Mouse (Mus musculus): ENCODE results near the gene Rbsn. TPM values are rescaled to one million over a fixed set of nuclear protein-coding genes. Genes with fewer than 3 reads are reported as not detected.
A peak's percentile ranks its signal among the peaks of the same experiment; 100 is the strongest.

The Rbsn gene
- polyA plus RNA-seq, 1 experiment from 2014 or later = 18.5 TPM

DNA sequence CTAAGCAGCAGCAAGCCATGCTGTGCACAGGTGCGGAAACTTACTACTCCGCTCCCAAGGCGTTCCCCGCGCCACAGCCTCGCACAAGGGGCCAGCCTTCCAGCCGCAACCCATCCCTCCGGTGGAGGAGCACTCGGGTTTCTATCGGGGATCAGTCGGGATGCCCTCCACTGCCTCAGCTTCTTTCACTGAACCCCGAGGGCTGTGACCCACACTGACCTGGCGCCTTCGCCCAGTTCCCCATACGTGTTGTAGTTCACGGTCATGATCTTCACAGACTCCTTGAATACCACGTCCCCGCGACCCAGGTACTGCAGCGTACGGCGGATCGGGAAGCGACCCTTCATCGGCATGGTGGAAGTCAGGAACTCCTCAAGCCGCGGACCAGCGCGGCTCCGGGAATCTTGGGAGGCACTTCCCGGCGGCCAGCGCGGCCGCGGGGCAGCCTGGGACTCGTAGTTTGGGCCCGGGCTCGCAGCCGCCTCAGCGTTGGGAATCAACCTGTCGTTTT is 31.0 kb downstream of the Rbsn start, which contains the start of gene Mrps25:
Gene Mrps25 (minus strand): TSS at position 413 of the 511 bp plus-strand sequence.
- Histone ChIP-seq H3K4me2 (peak within 1 kb of the TSS; percentile 81), H3K4me1 (ENCODE audit: insufficient read depth) (peaks cover 5% of the 10 kb centered on the region; the same call in 1 of the 2 replicates), H3K36me3 (ENCODE audit: insufficient read depth) (peaks cover 30% of the 10 kb centered on the region), H3K4me3 (ENCODE audit: low read depth, low read length) (peak within 1 kb of the TSS; percentile 75), H3K27me3 (ENCODE audit: insufficient read depth, low read length) (no peaks in the 10 kb centered on the region), H3K9me3 (ENCODE audit: low read depth, low read length) (no peaks in the 10 kb centered on the region), H3K9ac (peak within 1 kb of the TSS; percentile 80), H3K27ac (ENCODE audit: low read depth) (no peak within 1 kb of the TSS)
- peak; percentile 94 for ATAC-seq (ENCODE audit: insufficient read depth)
- peak; percentile 88 for DNase-seq
- under 1% methylated on average over 42 of the region's 42 CpGs for WGBS
- TF ChIP-seq CTCF (IDR thresholded peaks at IDR 0.05; ENCODE audit: low read depth) = no peak

DNA sequence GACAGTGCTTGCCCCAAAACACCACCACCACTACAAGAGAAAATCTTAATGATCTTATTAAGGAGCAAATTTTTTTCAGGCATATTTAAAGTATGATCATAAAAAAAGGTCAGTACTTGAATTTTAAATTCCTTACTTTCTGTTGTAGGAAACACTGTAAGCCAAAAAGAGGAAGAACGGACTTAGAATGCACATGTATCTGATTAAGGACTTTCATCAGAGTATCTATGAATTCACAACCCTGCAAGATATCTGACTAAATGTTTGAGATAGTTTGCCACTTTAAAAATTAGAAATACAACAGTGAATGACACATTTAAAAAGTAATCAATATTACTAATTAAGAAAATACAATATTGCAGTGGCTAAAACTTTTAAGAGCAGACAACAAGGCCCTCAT is 38.3 kb downstream of the Rbsn start:
- H3K36me3 ChIP-seq (ENCODE audit: insufficient read depth) = peaks cover 62% of the 10 kb centered on the region
- TF ChIP-seq CTCF (IDR thresholded peaks at IDR 0.05; ENCODE audit: low read depth) = no peak
- no peaks in the 10 kb centered on the region for H3K27me3 ChIP-seq (ENCODE audit: insufficient read depth, low read length)
- no peak for DNase-seq
- no peaks in the 10 kb centered on the region for H3K4me1 ChIP-seq (ENCODE audit: insufficient read depth)
- H3K27ac ChIP-seq (ENCODE audit: low read depth) = no peak overlapping the region
- H3K9me3 ChIP-seq (ENCODE audit: low read depth, low read length) = no peaks in the 10 kb centered on the region
- WGBS = 94% methylated on average over 1 of the region's 1 CpGs
- no peak overlapping the region for H3K4me3 ChIP-seq (ENCODE audit: low read depth, low read length)
- H3K4me2 ChIP-seq = no peak overlapping the region
- no peak for ATAC-seq (ENCODE audit: insufficient read depth)
- H3K9ac ChIP-seq = no peak overlapping the region

- TF ChIP-seq CTCF (IDR thresholded peaks at IDR 0.05; ENCODE audit: low read depth) = no peak
- peaks cover 94% of the 10 kb centered on the region for H3K36me3 ChIP-seq (ENCODE audit: insufficient read depth)
- H3K4me3 ChIP-seq (ENCODE audit: low read depth, low read length) = no peak overlapping the region
- H3K4me1 ChIP-seq (ENCODE audit: insufficient read depth) = no peaks in the 10 kb centered on the region
- no peak overlapping the region for H3K27ac ChIP-seq (ENCODE audit: low read depth)
- H3K9me3 ChIP-seq (ENCODE audit: low read depth, low read length) = no peaks in the 10 kb centered on the region
- ATAC-seq (ENCODE audit: insufficient read depth) = no peak
- no peak overlapping the region for H3K9ac ChIP-seq
- no peak for DNase-seq
- 72% methylated on average over 1 of the region's 1 CpGs for WGBS
- H3K27me3 ChIP-seq (ENCODE audit: insufficient read depth, low read length) = no peaks in the 10 kb centered on the region
- H3K4me2 ChIP-seq = no peak overlapping the region
These were observed 52.0 kb downstream of the Rbsn start for GRCm38 (mm10) chr6:92162724-92163123.

DNA sequence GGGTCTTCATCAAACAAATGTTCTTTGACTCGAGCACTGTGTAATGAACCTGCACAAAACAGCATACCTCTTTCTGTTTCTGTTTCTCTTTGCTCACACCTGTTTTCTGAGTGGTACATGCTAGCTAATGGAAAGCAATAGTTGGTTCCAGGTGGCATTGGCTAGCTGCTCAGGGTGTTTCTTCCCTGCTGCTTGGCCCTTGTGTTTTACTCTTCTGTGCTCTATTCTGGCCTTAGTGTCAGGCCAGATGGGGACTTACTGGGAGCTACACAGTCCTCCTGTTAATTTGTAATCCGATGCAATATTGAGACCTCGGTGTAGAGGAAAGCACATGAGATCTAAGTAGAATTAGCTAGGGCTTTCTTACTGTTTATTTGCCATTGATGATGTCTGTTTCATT is 55.9 kb downstream of the Rbsn start:
- no peak overlapping the region for H3K4me3 ChIP-seq (ENCODE audit: low read depth, low read length)
- H3K9me3 ChIP-seq (ENCODE audit: low read depth, low read length) = no peaks in the 10 kb centered on the region
- ATAC-seq (ENCODE audit: insufficient read depth) (no peak), DNase-seq (no peak)
- peaks cover 97% of the 10 kb centered on the region for H3K36me3 ChIP-seq (ENCODE audit: insufficient read depth)
- H3K4me2 ChIP-seq = no peak overlapping the region
- H3K27me3 ChIP-seq (ENCODE audit: insufficient read depth, low read length) = no peaks in the 10 kb centered on the region
- H3K27ac ChIP-seq (ENCODE audit: low read depth) = no peak overlapping the region
- no peaks in the 10 kb centered on the region for H3K4me1 ChIP-seq (ENCODE audit: insufficient read depth)
- no peak for TF ChIP-seq CTCF (IDR thresholded peaks at IDR 0.05; ENCODE audit: low read depth)
- 90% methylated on average over 3 of the region's 3 CpGs for WGBS
- no peak overlapping the region for H3K9ac ChIP-seq

DNA sequence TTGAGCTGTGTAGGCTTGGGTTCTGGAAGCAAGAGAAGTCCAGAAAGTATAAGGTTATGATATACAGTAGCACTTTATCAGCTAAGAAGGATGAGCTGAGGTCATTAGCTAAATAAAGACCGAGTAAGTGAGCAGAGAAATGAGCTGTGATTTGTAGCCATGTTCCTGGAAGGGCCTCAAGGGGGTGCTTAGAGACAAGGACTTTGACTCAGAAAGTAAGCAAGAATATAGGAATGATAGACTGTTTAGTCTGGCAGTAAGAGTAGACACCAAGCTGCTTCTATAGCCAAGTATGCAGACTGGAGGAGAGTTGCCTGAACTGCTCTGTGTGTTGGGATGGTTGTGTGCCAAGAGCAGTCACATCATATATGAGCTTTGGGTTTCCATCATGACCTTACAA is 61.0 kb downstream of the Rbsn start:
- Histone ChIP-seq H3K9me3 (ENCODE audit: low read depth, low read length) (no peaks in the 10 kb centered on the region), H3K4me1 (ENCODE audit: insufficient read depth) (no peaks in the 10 kb centered on the region), H3K27me3 (ENCODE audit: insufficient read depth, low read length) (no peaks in the 10 kb centered on the region), H3K9ac (no peak overlapping the region), H3K4me3 (ENCODE audit: low read depth, low read length) (no peak overlapping the region), H3K27ac (ENCODE audit: low read depth) (no peak overlapping the region), H3K36me3 (ENCODE audit: insufficient read depth) (peaks cover 84% of the 10 kb centered on the region), H3K4me2 (no peak overlapping the region)
- 46% methylated on average over 1 of the region's 1 CpGs for WGBS
- DNase-seq (peak; percentile 4), ATAC-seq (ENCODE audit: insufficient read depth) (no peak)
- no peak for TF ChIP-seq CTCF (IDR thresholded peaks at IDR 0.05; ENCODE audit: low read depth)

- DNase-seq = no peak
- no peaks in the 10 kb centered on the region for H3K27me3 ChIP-seq (ENCODE audit: insufficient read depth, low read length)
- 91% methylated on average over 4 of the region's 4 CpGs for WGBS
- no peaks in the 10 kb centered on the region for H3K9me3 ChIP-seq (ENCODE audit: low read depth, low read length)
- no peak overlapping the region for H3K4me3 ChIP-seq (ENCODE audit: low read depth, low read length)
- no peak overlapping the region for H3K27ac ChIP-seq (ENCODE audit: low read depth)
- H3K4me2 ChIP-seq = no peak overlapping the region
- no peak overlapping the region for H3K9ac ChIP-seq
- ATAC-seq (ENCODE audit: insufficient read depth) = no peak
- TF ChIP-seq CTCF (IDR thresholded peaks at IDR 0.05; ENCODE audit: low read depth) = no peak
- H3K36me3 ChIP-seq (ENCODE audit: insufficient read depth) = peaks cover 22% of the 10 kb centered on the region
- H3K4me1 ChIP-seq (ENCODE audit: insufficient read depth) = no peaks in the 10 kb centered on the region
These were observed 68.8 kb downstream of the Rbsn start for GRCm38 (mm10) chr6:92145881-92146280.

Other genes starting within 250 kb of the Rbsn start
- 15.6 and 16.9 TPM in 2 replicates for gene Fgd5, start 236.0 kb downstream of the Rbsn start, polyA plus RNA-seq (2014; fragmentation: Nextera tagmentation; extraction: Ambion mirVana)
- 32.3 and 33.4 TPM in 2 replicates for gene Nr2c2, start 123.5 kb downstream of the Rbsn start, polyA plus RNA-seq (2014; fragmentation: Nextera tagmentation; extraction: Ambion mirVana)
- 71.6 and 73.1 TPM in 2 replicates for gene Mrps25, start 30.9 kb downstream of the Rbsn start, polyA plus RNA-seq (2014; fragmentation: Nextera tagmentation; extraction: Ambion mirVana)
- gene Trh, start 29.7 kb upstream of the Rbsn start, polyA plus RNA-seq (2014; fragmentation: Nextera tagmentation; extraction: Ambion mirVana) = 0.17 and 0.18 TPM in 2 replicates

Measured in lung, embryonic 14.5 days (tissue).